Mouse (Mus musculus) forebrain, embryonic 13.5 days (tissue): Measurements from ENCODE around the gene Prl2c1. TPM values are rescaled to one million over a fixed set of nuclear protein-coding genes. Genes with fewer than 3 reads are reported as not detected.
"Not testable (repeated sequence)": the region's sequence is repeated elsewhere in the genome, so short reads cannot be mapped to it uniquely, and the experiment has no call there.

Experiments
- ATAC-seq: fragments of 200-750 bp; cut with Nextera tagmentation; 2 replicates; pipeline ENCODE4 v1.8.0; 2017
- H3K27ac ChIP-seq: fragments of 300-500 bp; sonication (generic); 2 replicates; pipeline ENCODE4 v1.5.1; 2015; ENCODE audit warnings: inconsistent platforms, mild to moderate bottlenecking, moderate library complexity
- H3K27me3 ChIP-seq: fragments of 300-500 bp; sonication (generic); 2 replicates; pipeline ENCODE4 v1.6.1; 2015; ENCODE audit warnings: mild to moderate bottlenecking, inconsistent platforms
- H3K36me3 ChIP-seq: fragments of 300-500 bp; sonication (generic); 2 replicates; pipeline ENCODE4 v1.6.1; 2015; ENCODE audit warnings: mild to moderate bottlenecking, inconsistent platforms; ENCODE audit not compliant: poor library complexity, severe bottlenecking
- H3K4me1 ChIP-seq: fragments of 300-500 bp; sonication (generic); 2 replicates; pipeline ENCODE4 v1.6.1; 2015; ENCODE audit warnings: inconsistent platforms
- H3K4me2 ChIP-seq: fragments of 300-500 bp; sonication (generic); 2 replicates; pipeline ENCODE4 v1.6.1; 2015; ENCODE audit warnings: inconsistent platforms, mild to moderate bottlenecking, moderate library complexity
- H3K4me3 ChIP-seq: fragments of 300-500 bp; sonication (generic); 2 replicates; pipeline ENCODE4 v1.5.1; 2015; ENCODE audit warnings: mild to moderate bottlenecking, inconsistent platforms
- H3K9ac ChIP-seq: fragments of 300-500 bp; sonication (generic); 2 replicates; pipeline ENCODE4 v1.6.1; 2015; ENCODE audit warnings: mild to moderate bottlenecking, inconsistent platforms
- H3K9me3 ChIP-seq: fragments of 300-500 bp; sonication (generic); replicated peaks from 2 replicates; pipeline ENCODE4 v1.6.1; 2016; ENCODE audit warnings: inconsistent platforms
- WGBS: fragments of 180-500 bp; shearing (Covaris S2); methylation state at CpG from one replicate; pipeline ENCODE4 v1.1.7; 2015; 5-methylcytosine and 5-hydroxymethylcytosine counted together
- polyA plus RNA-seq: library from polyadenylated mRNA; unstranded; fragments of >200 nt; fragmentation: Nextera tagmentation; extraction: Ambion mirVana; gene quantifications from 2 replicates; pipeline ENCODE4 v1.2.1, GENCODE M21; 2015

Gene Prl2c1
- polyA plus RNA-seq, result not detected in 2 replicates

DNA sequence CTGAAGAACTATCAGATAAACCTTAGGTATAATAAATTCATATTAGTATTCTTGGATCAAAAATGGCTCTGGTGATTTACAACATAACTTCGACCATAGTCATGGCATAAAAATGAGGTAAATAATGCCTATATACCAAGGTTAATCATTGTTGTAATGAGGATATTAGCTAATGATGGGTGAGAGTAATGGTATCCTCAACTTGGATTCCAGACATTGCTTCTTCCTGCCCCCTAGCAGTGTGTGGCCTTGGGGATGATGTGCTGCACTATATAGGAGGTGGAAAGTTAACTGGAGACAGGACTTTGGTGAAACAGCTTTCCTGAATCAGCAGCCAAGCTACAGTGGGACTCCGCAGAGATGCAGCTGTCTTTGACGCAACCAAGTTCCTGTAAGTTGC, at the start of gene Prl2c1:
TSS of gene Prl2c1 (plus strand) at position 301 of the 400 bp plus-strand sequence.
- no peaks in the 10 kb centered on the region for H3K9me3 ChIP-seq
- ATAC-seq, result no peak
- H3K27ac ChIP-seq, result no peak within 1 kb of the TSS
- no peak within 1 kb of the TSS for H3K9ac ChIP-seq
- H3K4me1 ChIP-seq, result no peaks in the 10 kb centered on the region
- no peaks in the 10 kb centered on the region for H3K36me3 ChIP-seq
- 93% methylated on average over 3 of the region's 3 CpGs for WGBS
- no peak within 1 kb of the TSS for H3K4me2 ChIP-seq
- no peak within 1 kb of the TSS for H3K4me3 ChIP-seq
- no peaks in the 10 kb centered on the region for H3K27me3 ChIP-seq

DNA sequence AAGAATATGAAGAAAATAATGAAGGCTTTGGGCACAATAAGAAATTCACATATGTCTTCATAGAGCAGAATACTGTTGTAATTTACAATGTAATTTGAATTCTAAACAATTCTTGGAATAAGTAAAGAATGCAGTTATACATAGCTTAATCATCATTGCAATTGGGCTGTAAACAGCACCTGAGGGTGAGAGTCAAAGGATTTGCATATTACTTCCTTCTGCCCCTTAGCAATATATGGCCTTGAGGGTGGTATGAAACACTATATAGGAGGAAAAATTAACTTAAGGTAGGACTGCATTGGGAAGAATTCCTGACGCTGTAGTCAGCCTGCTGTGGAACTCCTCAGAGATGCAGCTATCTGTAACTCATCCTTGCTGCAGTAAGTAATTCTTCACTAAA, 47.8 kb upstream of the Prl2c1 start, which contains the start of gene Prl2a1:
TSS of gene Prl2a1 (plus strand) at position 301 of the 400 bp plus-strand sequence.
- Histone ChIP-seq H3K9me3 (no peaks in the 10 kb centered on the region), H3K4me3 (no peak within 1 kb of the TSS), H3K4me1 (no peaks in the 10 kb centered on the region), H3K36me3 (no peaks in the 10 kb centered on the region), H3K9ac (no peak within 1 kb of the TSS), H3K27me3 (no peaks in the 10 kb centered on the region), H3K4me2 (no peak within 1 kb of the TSS), H3K27ac (no peak within 1 kb of the TSS)
- 83% methylated on average over 1 of the region's 1 CpGs for WGBS
- no peak for ATAC-seq

DNA sequence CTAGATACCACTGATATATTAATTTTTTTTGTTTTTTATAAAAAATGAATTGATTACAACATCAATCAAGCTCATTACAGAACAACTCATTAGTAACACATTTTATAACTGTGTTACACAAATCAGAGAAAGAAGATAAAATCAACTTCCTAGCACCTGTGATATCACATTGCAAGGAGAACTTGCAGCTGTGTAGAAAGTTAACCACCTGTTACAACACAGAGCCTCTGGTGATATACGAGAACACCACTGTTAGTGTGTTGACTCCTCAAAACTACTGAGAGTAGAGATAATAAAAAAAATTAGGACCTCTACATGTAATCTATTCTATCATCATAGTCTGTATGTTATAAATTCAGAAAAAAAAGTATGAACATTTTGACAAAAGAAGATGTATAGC, 46.4 kb upstream of the Prl2c1 start:
- no peak overlapping the region for H3K9ac ChIP-seq
- no peaks in the 10 kb centered on the region for H3K27me3 ChIP-seq
- 92% methylated on average over 1 of the region's 1 CpGs for WGBS
- no peak for ATAC-seq
- H3K4me1 ChIP-seq, result no peaks in the 10 kb centered on the region
- no peak overlapping the region for H3K4me3 ChIP-seq
- H3K4me2 ChIP-seq, result no peak overlapping the region
- no peaks in the 10 kb centered on the region for H3K36me3 ChIP-seq
- H3K9me3 ChIP-seq, result no peaks in the 10 kb centered on the region
- H3K27ac ChIP-seq, result no peak overlapping the region

DNA sequence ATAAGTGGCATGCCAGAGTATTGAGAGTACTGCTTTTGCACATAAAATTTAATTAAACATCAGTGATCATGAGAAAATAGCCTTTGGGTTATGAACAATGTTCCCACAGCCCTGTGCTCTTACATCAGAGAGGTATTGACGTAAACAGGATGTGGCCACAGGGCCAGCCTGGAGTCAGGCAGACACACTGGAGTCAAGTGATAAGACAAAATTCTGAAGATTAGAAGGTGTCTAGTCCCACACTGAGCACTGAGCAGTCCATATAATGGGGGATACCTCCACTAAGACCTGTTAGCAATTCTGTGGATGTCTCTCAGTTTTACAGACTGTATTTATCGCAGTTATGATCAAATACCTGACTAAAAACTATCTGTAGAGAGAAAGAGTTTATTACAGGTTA, 55.1 kb downstream of the Prl2c1 start:
- not testable (repeated sequence) for H3K4me3 ChIP-seq
- WGBS, result 91% methylated on average over 2 of the region's 2 CpGs

More for the DNA sequence above, 55.1 kb downstream of the Prl2c1 start:
- H3K36me3 ChIP-seq, H3K4me2 ChIP-seq, H3K4me1 ChIP-seq, H3K27me3 ChIP-seq, H3K9me3 ChIP-seq, H3K9ac ChIP-seq, ATAC-seq, H3K27ac ChIP-seq: not testable (repeated sequence)

Other genes with a start within 250 kb of the Prl2c1 start
- not detected in 2 replicates for gene Prl7b1, start 238.8 kb upstream of the Prl2c1 start, polyA plus RNA-seq
- gene Prl7a1, start 206.8 kb upstream of the Prl2c1 start, polyA plus RNA-seq, result not detected in 2 replicates
- gene Prl7a2, start 181.3 kb upstream of the Prl2c1 start, polyA plus RNA-seq, result not detected in 2 replicates
- gene Prl7d1, start 132.6 kb upstream of the Prl2c1 start, polyA plus RNA-seq, result not detected in 2 replicates
- not detected in 2 replicates for gene Prl7c1, start 68.5 kb upstream of the Prl2c1 start, polyA plus RNA-seq
- gene Prl2a1, start 47.7 kb upstream of the Prl2c1 start, polyA plus RNA-seq, result not detected in 2 replicates
- not detected in 2 replicates for gene Prl4a1, start 166.9 kb downstream of the Prl2c1 start, polyA plus RNA-seq